Comparison of ENCODE assay signal across 8 mouse cellular contexts in genomic region chr15:100457340-100457739, GRCm38 (mm10). TPM values are rescaled to one million over a fixed set of nuclear protein-coding genes. Genes with fewer than 3 reads are reported as not detected.
DNase-seq lines count a peak whose midpoint lies in the region; ATAC-seq lines count a peak whose summit lies in the region.
"Had no signal": no experiment of that assay in that cellular context is flagged by ENCODE, and none has a peak within 500 bp of the region (broad histone marks: within the 10 kb centered on the region; RNA-seq: fewer than 3 reads in every experiment).

No protein-coding gene starts in this region.

- peaks cover 11% of the 10 kb centered on the region; the same call in 1 of the 2 replicates for H3K27me3 ChIP-seq in forebrain, embryonic 13.5 days

- no peaks in the 10 kb centered on the region for H3K9me3 ChIP-seq in forebrain, embryonic 13.5 days (replicated peaks)
- H3K9me3 ChIP-seq: midbrain, embryonic 12.5 days had no signal

- no peak overlapping the region for H3K27ac ChIP-seq in forebrain, embryonic 13.5 days
- H3K27ac ChIP-seq: midbrain, embryonic 12.5 days had no signal

- DNase-seq in Muller cell, postnatal 12 days (ENCODE audit: inconsistent ontology term), result peak; percentile 63
- DNase-seq in c-Kit-positive CD71-positive TER-119-positive erythroid progenitor cells, embryonic 14.5 days (ENCODE audit: low spot score), result peak; percentile 83
- DNase-seq in heart, postnatal 4 days, result peak; percentile 84
- DNase-seq in left cerebral cortex, postnatal 10 days (ENCODE audit: extremely low spot score in 1 of 2, low spot score in 2 of 2), result peak; percentile 49 to 77
- peak; percentile 68 for DNase-seq in skeletal muscle tissue, adult 2 months (ENCODE audit: low read depth, low spot score)

- intact Hi-C loops in left cerebral cortex, postnatal 10 days (cut with DNase I), result loop anchor here (5.0 kb wide), 1 partner anchor 435 kb away; no protein-coding TSS in a partner anchor

- no peaks in the 10 kb centered on the region for H3K4me1 ChIP-seq in forebrain, embryonic 13.5 days
- H3K4me1 ChIP-seq: midbrain, embryonic 12.5 days had no signal

- peak; percentile 68; the same call in 1 of the 2 replicates for ATAC-seq in forebrain, embryonic 13.5 days
- peak; percentile 71 for ATAC-seq in megakaryocyte-erythroid progenitor cell, adult 5-6 weeks (replicated peaks; ENCODE audit: low FRiP score, low TSS enrichment, poor library complexity, severe bottlenecking)

- 0 out of 2 replicates have a peak overlapping the region, but pooled peaks have one; percentile 7 for H3K4me2 ChIP-seq in forebrain, embryonic 13.5 days
- H3K4me2 ChIP-seq: midbrain, embryonic 12.5 days had no signal

- no peak overlapping the region for H3K9ac ChIP-seq in forebrain, embryonic 13.5 days
- H3K9ac ChIP-seq: midbrain, embryonic 12.5 days had no signal

- H3K36me3 ChIP-seq in forebrain, embryonic 13.5 days (ENCODE audit: poor library complexity, severe bottlenecking), result no peaks in the 10 kb centered on the region
- H3K36me3 ChIP-seq: midbrain, embryonic 12.5 days had no signal

- WGBS in forebrain, embryonic 13.5 days, result 11% methylated on average over 17 of the region's 17 CpGs

- H3K4me3 ChIP-seq in forebrain, embryonic 13.5 days, result no peak overlapping the region
- H3K4me3 ChIP-seq: midbrain, embryonic 12.5 days had no signal

RNA-seq across cellular contexts. Expression of gene Letmd1, which starts 11.5 kb away (rescaled TPM):
- 44.7 and 50.3 TPM in 2 replicates for polyA plus RNA-seq in forebrain, embryonic 13.5 days (2015; fragmentation: Nextera tagmentation; extraction: Ambion mirVana)
- 10 to 100 TPM; 15.3 to 15.8 TPM for total RNA-seq in heart, postnatal 4 days (2021)
- 10 to 100 TPM; 77.9 to 78.2 TPM for total RNA-seq in left cerebral cortex, postnatal 10 days (2021)
- total RNA-seq in megakaryocyte-erythroid progenitor cell, adult 5-6 weeks (2014; fragmentation: Nextera tagmentation), result 42.9 and 43.9 TPM in 2 replicates
- 19.5 and 23.3 TPM in 2 replicates for total RNA-seq in megakaryocyte-erythroid progenitor cell, adult 5-6 weeks (2017)

RNA-seq across cellular contexts. Expression of gene Slc11a2, which starts 32.5 kb away (rescaled TPM):
- 21.3 and 22.1 TPM in 2 replicates for polyA plus RNA-seq in forebrain, embryonic 13.5 days (2015; fragmentation: Nextera tagmentation; extraction: Ambion mirVana)
- total RNA-seq in heart, postnatal 4 days (2021), result 10 to 100 TPM; 40.4 to 43.9 TPM
- total RNA-seq in left cerebral cortex, postnatal 10 days (2021), result 10 to 100 TPM; 53.5 to 55.6 TPM
- total RNA-seq in megakaryocyte-erythroid progenitor cell, adult 5-6 weeks (2014; fragmentation: Nextera tagmentation), result 67.0 and 82.9 TPM in 2 replicates
- 29.2 and 32.5 TPM in 2 replicates for total RNA-seq in megakaryocyte-erythroid progenitor cell, adult 5-6 weeks (2017)

RNA-seq across cellular contexts. Expression of gene Gm5475, which starts 35.4 kb away (rescaled TPM):
- polyA plus RNA-seq in forebrain, embryonic 13.5 days (2015; fragmentation: Nextera tagmentation; extraction: Ambion mirVana), result 0.06 TPM in 1 of 2 replicates, not detected in the other
- total RNA-seq in heart, postnatal 4 days (2021), result not detected
- under 1 TPM in 1 of 2 experiments, not detected in 1; 0.18 TPM for total RNA-seq in left cerebral cortex, postnatal 10 days (2021)
- not detected in 2 replicates for total RNA-seq in megakaryocyte-erythroid progenitor cell, adult 5-6 weeks (2014; fragmentation: Nextera tagmentation)
- not detected in 2 replicates for total RNA-seq in megakaryocyte-erythroid progenitor cell, adult 5-6 weeks (2017)

RNA-seq across cellular contexts. Expression of gene Csrnp2, which starts 37.9 kb away (rescaled TPM):
- 34.7 and 39.2 TPM in 2 replicates for polyA plus RNA-seq in forebrain, embryonic 13.5 days (2015; fragmentation: Nextera tagmentation; extraction: Ambion mirVana)
- 1 to 10 TPM; 5.9 to 6.5 TPM for total RNA-seq in heart, postnatal 4 days (2021)
- 10 to 100 TPM; 41.7 to 43.7 TPM for total RNA-seq in left cerebral cortex, postnatal 10 days (2021)
- total RNA-seq in megakaryocyte-erythroid progenitor cell, adult 5-6 weeks (2014; fragmentation: Nextera tagmentation), result 1.7 and 1.9 TPM in 2 replicates
- total RNA-seq in megakaryocyte-erythroid progenitor cell, adult 5-6 weeks (2017), result 2.2 and 3.1 TPM in 2 replicates
